Mouse (Mus musculus) CH12.LX (cell line): ENCODE data around the gene Rbm33. TPM values are rescaled to one million over a fixed set of nuclear protein-coding genes. Genes with fewer than 3 reads are reported as not detected.
A peak's percentile ranks its signal among the peaks of the same experiment; 100 is the strongest.

ENCODE experiments used
- DNase-seq: peaks from one replicate; pipeline ENCODE4 v3.0.0-alpha.2; 2013; ENCODE audit errors: extremely low read depth
- H3K27ac ChIP-seq: 2 replicates; pipeline ENCODE4 v1.5.1; 2012; ENCODE audit warnings: low read depth, mild to moderate bottlenecking, control low read depth, moderate library complexity; ENCODE audit not compliant: insufficient read depth
- H3K27me3 ChIP-seq: replicated peaks from 2 replicates; pipeline ENCODE3; 2012; ENCODE audit warnings: inconsistent platforms
- H3K36me3 ChIP-seq, 2 experiments: replicated peaks in 1 of 2; 2 replicates each; pipeline versions ENCODE3 to v1.6.1; 2012; ENCODE audit warnings: inconsistent platforms in 1 of 2, low read length in 1 of 2, mild to moderate bottlenecking in 1 of 2, mixed read lengths in 1 of 2, moderate library complexity in 1 of 2; ENCODE audit not compliant: control insufficient read depth in 1 of 2, insufficient read depth in 1 of 2
- H3K4me1 ChIP-seq, 2 experiments: 2 replicates each; pipeline ENCODE4 v1.6.1; 2012; ENCODE audit warnings: inconsistent platforms in 1 of 2, moderate library complexity in 1 of 2; ENCODE audit not compliant: insufficient read depth in 2 of 2, control insufficient read depth in 1 of 2
- H3K4me2 ChIP-seq: 2 replicates; pipeline ENCODE4 v1.6.1; 2012; ENCODE audit warnings: low read depth, mild to moderate bottlenecking, control low read depth; ENCODE audit not compliant: poor library complexity, insufficient read depth, severe bottlenecking
- H3K4me3 ChIP-seq, 3 experiments: fragments of 150-350 bp in 1 of 3; sonication (generic) in 1 of 3; replicated peaks in 1 of 3; 2 replicates each; pipeline versions ENCODE3 to v1.5.1; 2011 to 2012; ENCODE audit warnings: low read depth in 2 of 3, low read length in 2 of 3, mild to moderate bottlenecking in 2 of 3, moderate library complexity in 2 of 3, control low read depth in 1 of 3, improper control_type of control experiment in 1 of 3, inconsistent platforms in 1 of 3, mixed read lengths in 1 of 3; ENCODE audit not compliant: poor library complexity in 1 of 3
- H3K79me2 ChIP-seq: replicated peaks from 2 replicates; pipeline ENCODE4 v1.6.1; 2012; ENCODE audit warnings: mild to moderate bottlenecking, moderate library complexity; ENCODE audit not compliant: control insufficient read depth, poor library complexity, insufficient read depth, severe bottlenecking; ENCODE audit errors: extremely low read depth
- H3K9ac ChIP-seq: 2 replicates; pipeline ENCODE4 v1.6.1; 2012; ENCODE audit warnings: low read depth, mild to moderate bottlenecking, control low read depth, moderate library complexity; ENCODE audit not compliant: insufficient read depth
- H3K9me3 ChIP-seq: replicated peaks from 2 replicates; pipeline ENCODE3; 2012; ENCODE audit warnings: low read length, inconsistent platforms, mixed read lengths
- CTCF ChIP-seq, 2 experiments: IDR thresholded peaks in 1 of 2; conservative IDR thresholded peaks in 1 of 2; 2 replicates each; pipeline ENCODE4 v1.5.1; 2011 to 2012; ENCODE audit warnings: low read depth in 2 of 2, low read length in 2 of 2, improper control_type of control experiment in 1 of 2, inconsistent platforms in 1 of 2, mild to moderate bottlenecking in 1 of 2, moderate library complexity in 1 of 2
- ELF1 ChIP-seq: IDR thresholded peaks from 2 replicates; pipeline ENCODE4 v1.6.1; 2014; ENCODE audit warnings: low read depth, mild to moderate bottlenecking, inconsistent platforms, low read length, improper control_type of control experiment
- EP300 ChIP-seq: IDR thresholded peaks from 2 replicates; pipeline ENCODE4 v1.6.1; 2011; ENCODE audit warnings: low read length, improper control_type of control experiment
- ETS1 ChIP-seq: conservative IDR thresholded peaks from 2 replicates; pipeline ENCODE4 v1.6.1; 2012; ENCODE audit warnings: low read depth, mild to moderate bottlenecking, inconsistent platforms, low read length, improper control_type of control experiment, moderate library complexity
- GABPA ChIP-seq: IDR thresholded peaks from 2 replicates; pipeline ENCODE4 v1.6.1; 2012; ENCODE audit warnings: low read depth, low read length, improper control_type of control experiment, inconsistent platforms; ENCODE audit not compliant: insufficient replicate concordance
- HCFC1 ChIP-seq: IDR thresholded peaks from 2 replicates; pipeline ENCODE4 v1.6.1; 2012; ENCODE audit warnings: low read depth, mild to moderate bottlenecking, inconsistent platforms, low read length, improper control_type of control experiment
- IRF4 ChIP-seq: IDR thresholded peaks from 2 replicates; pipeline ENCODE4 v1.6.1; 2014; ENCODE audit warnings: low read depth, mild to moderate bottlenecking, inconsistent platforms, low read length, improper control_type of control experiment
- JUN ChIP-seq: IDR thresholded peaks from 2 replicates; pipeline ENCODE4 v1.6.1; 2011; ENCODE audit warnings: low read depth, mild to moderate bottlenecking, low read length, improper control_type of control experiment, moderate library complexity; ENCODE audit not compliant: insufficient read depth
- KAT2A ChIP-seq: IDR thresholded peaks from 2 replicates; pipeline ENCODE4 v1.6.1; 2012; ENCODE audit warnings: low read length, improper control_type of control experiment, inconsistent platforms; ENCODE audit not compliant: insufficient replicate concordance
- MAFK ChIP-seq: IDR thresholded peaks from 2 replicates; pipeline ENCODE4 v1.6.1; 2011; ENCODE audit warnings: low read length, improper control_type of control experiment; ENCODE audit not compliant: insufficient replicate concordance
- MAZ ChIP-seq: IDR thresholded peaks from 2 replicates; pipeline ENCODE4 v1.6.1; 2012; ENCODE audit warnings: low read depth, mild to moderate bottlenecking, inconsistent platforms, low read length, improper control_type of control experiment, moderate library complexity
- NELFE ChIP-seq: IDR thresholded peaks from 2 replicates; pipeline ENCODE4 v1.6.1; 2011; ENCODE audit warnings: low read depth, low read length, improper control_type of control experiment
- NRF1 ChIP-seq: IDR thresholded peaks from 2 replicates; pipeline ENCODE4 v1.6.1; 2014; ENCODE audit warnings: low read depth, mild to moderate bottlenecking, inconsistent platforms, low read length, improper control_type of control experiment, moderate library complexity
- POLR2A ChIP-seq: IDR thresholded peaks from 2 replicates; pipeline ENCODE4 v1.6.1; 2011; ENCODE audit warnings: low read depth, mild to moderate bottlenecking, improper control_type of control experiment, low read length
- TBP ChIP-seq: conservative IDR thresholded peaks from 2 replicates; pipeline ENCODE4 v1.6.1; 2011; ENCODE audit warnings: low read depth, low read length, improper control_type of control experiment
- TCF12 ChIP-seq: IDR thresholded peaks from 2 replicates; pipeline ENCODE4 v1.6.1; 2014; ENCODE audit warnings: low read depth, mild to moderate bottlenecking, inconsistent platforms, low read length, improper control_type of control experiment
- USF1 ChIP-seq: IDR thresholded peaks from 2 replicates; pipeline ENCODE4 v1.6.1; 2014; ENCODE audit warnings: low read depth, mild to moderate bottlenecking, inconsistent platforms, low read length, improper control_type of control experiment
- ZNF384 ChIP-seq: IDR thresholded peaks from 2 replicates; pipeline ENCODE4 v1.6.1; 2012; ENCODE audit warnings: low read depth, low read length, improper control_type of control experiment, inconsistent platforms
- dilution Hi-C: fragments of 300-500 bp; cut with MboI; formaldehyde crosslinking; loops from 2 replicates; pipeline ENCODE4 v1.14.3; 2020; ENCODE audit warnings: low sequenced_read_pairs; ENCODE audit not compliant: extremely low pct_unique_long_range_greater_than_20kb, extremely low pct_ligation_motif_present
- in situ Hi-C: fragments of 300-500 bp; cut with MboI; formaldehyde crosslinking; loops from 3 replicates; pipeline ENCODE4 v1.14.3; 2019; ENCODE audit warnings: low sequenced_read_pairs, low pct_ligation_motif_present, low pct_unique_long_range_greater_than_20kb, mixed read lengths
- polyA plus RNA-seq: library from polyadenylated mRNA; unstranded; fragments of >175 nt; gene quantifications from 2 replicates; pipeline ENCODE4 v1.2.1, GENCODE M21; 2012; ENCODE audit warnings: low read depth; ENCODE audit not compliant: insufficient read length
- total RNA-seq, 2 experiments: library from RNA; depleted of rRNA; stranded (reverse); fragments of 300-350 nt in 1 of 2; fragments of >200 nt in 1 of 2; gene quantifications; 2 replicates each; pipeline ENCODE4 v1.2.3; 2012 to 2014

Rbm33 gene
- total and polyA plus RNA-seq, 3 experiments = 7.4 to 50.3 (median 15.1) TPM

- peaks cover 0 to 13% of the 10 kb centered on the region in 2 experiments; a peak in 2 of 4 replicates for H3K4me1 ChIP-seq
- TF ChIP-seq EP300 = 0 out of 2 replicates have a peak, but pooled peaks have one; percentile 40
- TF ChIP-seq MAZ = no peak
- TF ChIP-seq IRF4 = no peak
- no peak for TF ChIP-seq POLR2A
- no peak for TF ChIP-seq TCF12
- no peak overlapping the region for H3K4me3 ChIP-seq
- dilution Hi-C loops (no loop called here), in situ Hi-C loops (no loop called here)
- no peak overlapping the region for H3K4me2 ChIP-seq
- peak; percentile 16 for DNase-seq
- H3K9me3 ChIP-seq = no peaks in the 10 kb centered on the region
- no peak overlapping the region; the same call in 1 of the 2 replicates for H3K27ac ChIP-seq
- no peaks in the 10 kb centered on the region for H3K27me3 ChIP-seq
- peaks cover 39 to 60% of the 10 kb centered on the region in 2 experiments for H3K36me3 ChIP-seq
- peaks cover 4% of the 10 kb centered on the region; the same call in 1 of the 2 replicates for H3K79me2 ChIP-seq
- no peak overlapping the region for H3K9ac ChIP-seq
These were observed 35.1 kb downstream of the Rbm33 start for GRCm38 (mm10) chr5:28351857-28352513.

- dilution Hi-C loops = no loop called here
- DNase-seq = no peak
- Histone ChIP-seq H3K27me3 (no peaks in the 10 kb centered on the region), H3K9ac (no peak overlapping the region), H3K79me2 (0 out of 2 replicates have a peak, but pooled peaks cover 5% of the 10 kb centered on the region), H3K27ac (no peak overlapping the region), H3K4me2 (no peak overlapping the region), H3K4me3 (no peak overlapping the region), H3K36me3 (peaks cover 61 to 83% of the 10 kb centered on the region in 2 experiments), H3K9me3 (no peaks in the 10 kb centered on the region), H3K4me1 (peaks cover 0 to 13% of the 10 kb centered on the region in 2 experiments; a peak in 2 of 4 replicates)
- no peak for TF ChIP-seq MAFK
- TF ChIP-seq TBP = no peak
- TF ChIP-seq GABPA = no peak
- no peak for TF ChIP-seq POLR2A
- no peak for TF ChIP-seq USF1
- no peak for TF ChIP-seq HCFC1
- TF ChIP-seq NRF1 = no peak
- in situ Hi-C loops = no loop called here
These were observed 38.7 kb downstream of the Rbm33 start for GRCm38 (mm10) chr5:28355614-28356013.

GRCm38 (mm10) chr5:28360745-28361144 is 43.8 kb downstream of the Rbm33 start:
- in situ Hi-C loops (no loop called here), dilution Hi-C loops (no loop called here)
- H3K9ac ChIP-seq = no peak overlapping the region
- no peaks in the 10 kb centered on the region for H3K9me3 ChIP-seq
- H3K36me3 ChIP-seq = peaks cover 68 to 91% of the 10 kb centered on the region in 2 experiments
- H3K79me2 ChIP-seq = peaks cover 6% of the 10 kb centered on the region; the same call in 1 of the 2 replicates
- H3K4me2 ChIP-seq = no peak overlapping the region
- DNase-seq = no peak
- H3K4me3 ChIP-seq = no peak overlapping the region
- no peak overlapping the region for H3K27ac ChIP-seq
- no peaks in the 10 kb centered on the region for H3K4me1 ChIP-seq
- TF ChIP-seq MAFK (no peak), NRF1 (no peak), NELFE (no peak), KAT2A (no peak), ELF1 (no peak), IRF4 (no peak), JUN (no peak), EP300 (no peak), ETS1 (no peak), TBP (no peak), CTCF (conservative IDR thresholded peaks at IDR 0.05 in 1 of 2, IDR thresholded peaks at IDR 0.05 in 1 of 2; ENCODE audit: low read depth in 2 of 2, low read length in 2 of 2) (no peak), ZNF384 (no peak), GABPA (no peak)
- no peaks in the 10 kb centered on the region for H3K27me3 ChIP-seq
